Mouse (Mus musculus): ENCODE measurements around the gene Rtkn.

Rtkn gene

GRCm38 (mm10) chr6:83180605-83181004 is 45.3 kb downstream of the Rtkn start:
- no peak for DNase-seq

DNA sequence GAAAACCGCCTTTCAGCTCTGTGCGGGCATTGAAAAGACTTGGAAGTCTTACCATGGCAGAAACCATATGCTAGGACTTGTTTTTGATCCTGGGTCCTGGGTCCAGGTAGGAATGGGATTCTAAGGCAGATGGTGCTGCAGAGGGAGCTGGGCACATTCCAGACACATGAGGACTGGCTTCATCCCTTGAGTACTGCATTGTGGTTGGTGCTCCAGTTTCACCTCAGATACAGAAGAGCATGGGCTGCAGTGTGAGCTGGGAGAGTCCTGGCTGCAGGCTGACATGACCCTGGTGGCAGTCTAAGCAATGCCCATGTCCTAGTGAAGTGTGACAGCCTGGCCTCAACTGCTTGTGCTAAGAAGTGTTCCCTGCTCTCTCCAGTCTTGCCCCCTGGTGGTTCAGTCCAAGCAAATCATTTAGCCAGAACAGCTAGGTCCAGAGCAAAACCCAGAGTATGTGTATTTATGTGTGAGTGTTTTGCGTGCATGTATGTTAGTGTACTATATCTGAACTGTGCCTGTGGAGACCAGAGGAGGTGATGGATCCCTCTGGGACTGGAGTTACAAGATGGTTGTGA is 49.7 kb downstream of the Rtkn start:
- DNase-seq, result peak; percentile 30

DNA sequence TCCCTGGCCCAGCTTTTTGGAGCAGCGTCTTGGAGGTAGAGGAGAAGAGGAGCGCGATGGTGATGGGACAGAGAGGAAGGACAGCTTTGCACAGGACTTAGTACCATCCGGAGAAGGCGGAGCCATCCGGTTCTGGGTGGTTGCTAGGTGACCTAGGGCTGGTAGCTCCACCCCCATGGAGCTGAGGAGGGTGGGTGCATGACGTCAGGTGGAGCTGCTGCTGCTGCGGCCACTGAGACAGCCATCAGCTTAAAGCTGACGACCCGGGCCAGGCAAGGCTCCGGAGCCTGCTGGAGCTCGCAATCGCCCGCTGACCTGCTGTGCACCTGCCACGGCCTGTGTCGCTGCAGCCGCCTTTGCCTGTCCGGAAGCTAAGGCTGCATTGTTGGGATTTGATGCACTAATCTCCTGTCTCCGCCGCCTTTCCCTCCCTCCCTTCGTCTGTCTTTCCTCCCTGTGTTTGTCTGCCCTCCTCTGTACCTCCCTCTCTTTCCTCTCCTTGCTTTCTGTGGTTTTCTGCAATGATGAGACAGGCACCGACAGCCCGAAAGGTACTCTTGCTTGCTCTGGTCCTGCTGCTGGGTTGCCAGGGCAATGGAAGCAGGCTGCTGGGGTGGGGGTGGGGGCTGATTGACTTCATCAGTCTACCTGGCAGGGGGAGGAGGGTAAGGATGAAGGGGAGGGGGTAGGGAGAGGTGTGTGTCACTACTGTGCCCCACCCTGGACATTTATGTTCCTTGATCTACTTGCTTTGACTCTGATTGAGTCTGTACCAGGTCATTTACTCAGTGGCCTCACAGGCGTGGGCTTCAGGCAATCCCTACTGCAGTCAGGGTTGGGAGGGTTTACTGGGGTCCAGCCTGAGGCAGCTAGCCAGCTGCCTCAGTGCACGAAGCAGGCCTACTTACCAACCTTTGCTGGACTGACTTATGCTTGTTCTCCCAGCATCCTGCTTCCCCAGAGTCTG is 50.9 kb downstream of the Rtkn start:
- peak; percentile 90 for DNase-seq

DNA sequence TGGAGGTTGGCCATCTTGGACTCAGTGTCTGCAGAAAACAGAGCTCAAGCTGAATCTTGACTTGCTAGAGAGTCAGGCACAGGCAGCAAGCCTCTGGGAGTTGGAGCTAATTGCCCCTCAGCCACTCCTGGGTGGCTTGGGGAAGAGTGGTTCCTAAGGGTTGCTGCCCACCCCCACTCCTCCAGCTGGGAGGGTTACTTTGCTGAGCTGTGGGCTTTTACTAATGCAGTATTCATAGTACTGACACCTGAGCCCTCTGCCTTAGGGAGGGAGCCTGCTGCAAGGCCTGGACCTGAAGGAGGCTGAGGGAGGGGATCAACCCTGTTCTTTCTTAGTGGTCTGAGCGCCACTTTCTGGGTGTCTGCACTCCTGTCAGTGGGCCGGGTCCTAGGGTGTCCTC is 51.7 kb downstream of the Rtkn start:
- DNase-seq, result no peak

DNA sequence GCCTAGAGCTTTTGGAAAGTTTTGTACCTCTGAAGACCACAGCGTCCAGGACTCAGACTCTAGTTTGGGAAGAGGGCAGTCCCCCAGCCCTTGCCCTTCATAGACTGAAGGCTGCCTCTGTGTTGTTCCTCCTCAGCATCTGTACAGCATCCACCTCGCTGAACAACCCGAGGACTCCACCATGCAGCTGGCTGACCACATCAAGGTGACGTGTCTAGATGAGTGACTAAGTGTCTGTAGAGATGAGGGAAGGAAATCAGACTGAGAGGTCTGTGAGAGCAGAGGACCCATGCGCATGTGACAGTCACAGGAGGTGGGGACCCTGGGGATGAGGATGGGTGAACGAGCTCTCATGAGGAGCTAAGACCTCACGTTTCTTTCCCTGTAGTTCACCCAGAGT is 58.3 kb downstream of the Rtkn start:
- no peak for DNase-seq

DNA sequence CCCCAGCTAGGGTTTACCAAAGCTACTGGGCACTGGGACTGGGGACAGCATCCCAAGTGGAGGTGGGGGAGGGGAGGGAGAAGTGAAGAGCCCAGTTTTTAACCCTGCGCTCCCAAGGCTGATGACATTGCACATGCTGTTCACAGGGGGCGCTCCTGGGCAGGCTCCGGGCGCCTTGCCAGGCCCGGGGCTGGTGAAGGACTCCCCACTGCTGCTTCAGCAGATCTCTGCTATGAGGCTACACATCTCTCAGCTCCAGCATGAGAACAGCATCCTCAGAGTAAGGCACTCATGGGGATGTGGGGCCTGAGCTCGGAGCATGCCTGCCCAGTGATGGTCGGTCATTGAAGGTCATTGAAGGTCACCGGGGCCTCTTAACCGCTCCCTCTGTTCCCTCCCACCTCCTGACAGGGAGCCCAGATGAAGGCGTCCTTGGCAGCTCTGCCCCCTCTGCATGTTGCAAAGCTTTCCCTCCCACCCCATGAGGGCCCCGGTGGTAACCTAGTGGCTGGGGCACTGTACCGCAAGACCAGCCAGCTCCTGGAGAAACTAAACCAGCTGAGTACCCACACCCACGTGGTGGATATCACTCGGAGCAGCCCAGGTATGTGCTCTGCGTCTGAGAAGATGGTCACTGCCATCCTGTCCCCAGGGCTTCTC is 62.2 kb downstream of the Rtkn start:
- peak; percentile 86 for DNase-seq
